Mouse (Mus musculus): ENCODE results near the gene Recql5. TPM values are rescaled to one million over a fixed set of nuclear protein-coding genes. Genes with fewer than 3 reads are reported as not detected.

The Recql5 gene
- total and polyA plus RNA-seq, 3 experiments, result 6.8 to 10.2 (median 7.4) TPM

DNA sequence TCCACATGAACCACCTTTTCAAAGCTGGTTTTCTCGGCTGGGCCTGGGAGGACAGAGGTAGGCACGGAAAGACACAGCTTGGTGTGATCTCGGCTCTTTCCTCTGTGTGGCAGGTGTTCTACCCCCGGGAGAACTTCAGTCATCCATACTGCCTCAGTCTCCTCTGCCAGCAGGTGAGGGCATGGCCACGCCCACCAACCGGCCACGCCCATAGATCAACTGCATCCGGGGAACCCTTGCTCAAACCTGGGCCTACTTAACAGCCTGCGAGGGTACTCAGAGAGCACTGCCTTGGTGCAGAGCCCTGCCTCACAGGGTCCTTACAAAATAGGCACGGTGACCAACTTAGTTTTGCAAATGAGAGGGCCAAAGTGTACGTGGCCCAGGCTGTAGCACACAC lies 48.0 kb downstream of the Recql5 start:
- H3K4me1 ChIP-seq (ENCODE audit: control insufficient read depth, insufficient read depth, low read length), result no peaks in the 10 kb centered on the region
- no peaks in the 10 kb centered on the region for H3K36me3 ChIP-seq (ENCODE audit: control insufficient read depth, insufficient read depth, low read length)
- H3K27me3 ChIP-seq (ENCODE audit: control insufficient read depth, insufficient read depth, low read length), result no peaks in the 10 kb centered on the region
- H3K79me2 ChIP-seq (replicated peaks; ENCODE audit: control insufficient read depth, insufficient read depth, low read length), result no peaks in the 10 kb centered on the region
- WGBS, result 71% methylated on average over 11 of the region's 11 CpGs
- H3K27ac ChIP-seq, result no peak overlapping the region
- H3K9ac ChIP-seq (ENCODE audit: low read depth, low read length), result no peak overlapping the region
- no peak for TF ChIP-seq EP300 (IDR thresholded peaks at IDR 0.05; ENCODE audit: insufficient read depth, low read depth, low read length)
- no peak for TF ChIP-seq CTCF (IDR thresholded peaks at IDR 0.05)
- no peak for TF ChIP-seq POLR2A (IDR thresholded peaks at IDR 0.05; ENCODE audit: insufficient read depth, low read depth, low read length)
- intact Hi-C loops (cut with DNase I), result no loop called here
- H3K4me3 ChIP-seq, result no peak overlapping the region
- DNase-seq, result no peak

DNA sequence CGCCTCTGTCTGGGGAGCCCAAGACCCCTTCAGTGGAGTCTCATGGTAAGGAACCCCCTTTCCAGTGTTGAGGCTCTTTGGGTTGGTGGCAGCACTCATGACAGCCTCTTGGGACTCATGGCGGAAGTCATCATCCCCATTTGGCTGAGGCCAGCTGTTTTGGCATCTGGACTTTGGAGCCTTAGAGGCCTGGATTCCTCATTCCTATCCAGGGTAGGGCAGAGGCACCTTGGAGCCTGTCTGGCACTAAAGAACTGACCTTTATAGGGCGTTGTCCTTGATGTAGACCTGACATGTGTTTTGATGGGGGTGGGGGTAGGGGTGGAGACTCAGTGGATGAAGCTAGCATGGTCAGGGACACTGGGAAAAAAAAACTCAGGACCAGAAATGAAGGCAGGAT lies 48.9 kb downstream of the Recql5 start:
- Histone ChIP-seq H3K79me2 (replicated peaks; ENCODE audit: control insufficient read depth, insufficient read depth, low read length) (no peaks in the 10 kb centered on the region), H3K27ac (no peak overlapping the region), H3K4me1 (ENCODE audit: control insufficient read depth, insufficient read depth, low read length) (no peaks in the 10 kb centered on the region), H3K4me3 (no peak overlapping the region), H3K9ac (ENCODE audit: low read depth, low read length) (no peak overlapping the region), H3K36me3 (ENCODE audit: control insufficient read depth, insufficient read depth, low read length) (no peaks in the 10 kb centered on the region), H3K27me3 (ENCODE audit: control insufficient read depth, insufficient read depth, low read length) (no peaks in the 10 kb centered on the region)
- TF ChIP-seq CTCF (IDR thresholded peaks at IDR 0.05) (no peak), EP300 (IDR thresholded peaks at IDR 0.05; ENCODE audit: insufficient read depth, low read depth, low read length) (no peak), POLR2A (IDR thresholded peaks at IDR 0.05; ENCODE audit: insufficient read depth, low read depth, low read length) (no peak)
- DNase-seq, result no peak
- intact Hi-C loops (cut with DNase I), result no loop called here
- WGBS, result 87% methylated on average over 3 of the region's 3 CpGs

DNA sequence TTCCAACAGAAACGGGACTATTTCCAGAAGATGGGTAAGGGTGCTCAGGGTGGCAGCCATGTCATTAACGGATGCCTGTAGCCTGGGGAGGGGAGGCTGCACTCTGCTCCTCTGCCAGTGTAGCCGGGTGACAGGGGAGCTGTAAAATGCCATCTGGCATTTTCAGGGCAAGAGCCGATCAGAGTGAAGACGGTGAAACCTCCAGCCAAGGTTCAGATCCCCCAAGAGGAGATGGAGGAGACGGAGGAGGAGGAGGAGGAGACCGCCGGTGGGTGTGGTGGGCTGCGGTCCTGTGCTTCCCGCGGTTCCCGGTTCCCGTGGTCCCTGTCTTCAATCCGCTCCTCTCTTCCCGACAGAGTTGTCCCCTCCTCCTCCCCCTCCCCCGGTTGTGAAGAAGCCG lies 50.0 kb downstream of the Recql5 start:
- no peak overlapping the region for H3K4me3 ChIP-seq
- no peaks in the 10 kb centered on the region for H3K27me3 ChIP-seq (ENCODE audit: control insufficient read depth, insufficient read depth, low read length)
- 24% methylated on average over 17 of the region's 17 CpGs for WGBS
- no peak overlapping the region for H3K9ac ChIP-seq (ENCODE audit: low read depth, low read length)
- intact Hi-C loops (cut with DNase I), result no loop called here
- no peaks in the 10 kb centered on the region for H3K36me3 ChIP-seq (ENCODE audit: control insufficient read depth, insufficient read depth, low read length)
- DNase-seq, result no peak
- no peak overlapping the region for H3K27ac ChIP-seq
- no peaks in the 10 kb centered on the region for H3K79me2 ChIP-seq (replicated peaks; ENCODE audit: control insufficient read depth, insufficient read depth, low read length)
- no peaks in the 10 kb centered on the region for H3K4me1 ChIP-seq (ENCODE audit: control insufficient read depth, insufficient read depth, low read length)
- TF ChIP-seq CTCF (IDR thresholded peaks at IDR 0.05) (no peak), EP300 (IDR thresholded peaks at IDR 0.05; ENCODE audit: insufficient read depth, low read depth, low read length) (no peak), POLR2A (IDR thresholded peaks at IDR 0.05; ENCODE audit: insufficient read depth, low read depth, low read length) (no peak)

DNA sequence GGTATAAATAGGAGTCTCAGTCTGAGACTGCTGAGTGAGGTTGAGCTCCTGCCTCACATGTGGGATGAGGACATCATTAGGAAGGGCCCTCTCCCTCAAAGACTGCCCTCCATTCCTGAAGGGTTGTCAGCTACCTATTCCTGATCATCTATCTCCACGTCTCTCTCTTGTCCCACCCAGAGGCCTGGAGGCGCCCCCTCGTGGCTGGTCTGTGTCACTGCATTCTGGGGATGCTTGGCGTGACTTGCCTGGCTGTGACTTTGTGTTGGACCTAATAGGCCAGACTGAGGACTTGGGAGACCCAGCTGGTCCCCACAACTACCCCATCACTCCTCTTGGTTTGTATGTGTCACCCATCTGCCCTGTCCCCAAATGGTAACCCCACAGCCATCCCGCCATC lies 52.3 kb downstream of the Recql5 start:
- H3K4me3 ChIP-seq, result no peak overlapping the region
- H3K36me3 ChIP-seq (ENCODE audit: control insufficient read depth, insufficient read depth, low read length), result no peaks in the 10 kb centered on the region
- DNase-seq, result peak in 1 of 2 experiments; percentile 44
- H3K4me1 ChIP-seq (ENCODE audit: control insufficient read depth, insufficient read depth, low read length), result no peaks in the 10 kb centered on the region
- no peak overlapping the region for H3K27ac ChIP-seq
- TF ChIP-seq CTCF (IDR thresholded peaks at IDR 0.05) (peak; percentile 81), POLR2A (IDR thresholded peaks at IDR 0.05; ENCODE audit: insufficient read depth, low read depth, low read length) (no peak), EP300 (IDR thresholded peaks at IDR 0.05; ENCODE audit: insufficient read depth, low read depth, low read length) (no peak)
- H3K79me2 ChIP-seq (replicated peaks; ENCODE audit: control insufficient read depth, insufficient read depth, low read length), result no peaks in the 10 kb centered on the region
- WGBS, result 31% methylated on average over 5 of the region's 5 CpGs
- intact Hi-C loops (cut with DNase I), result no loop called here
- H3K9ac ChIP-seq (ENCODE audit: low read depth, low read length), result no peak overlapping the region
- H3K27me3 ChIP-seq (ENCODE audit: control insufficient read depth, insufficient read depth, low read length), result no peaks in the 10 kb centered on the region

DNA sequence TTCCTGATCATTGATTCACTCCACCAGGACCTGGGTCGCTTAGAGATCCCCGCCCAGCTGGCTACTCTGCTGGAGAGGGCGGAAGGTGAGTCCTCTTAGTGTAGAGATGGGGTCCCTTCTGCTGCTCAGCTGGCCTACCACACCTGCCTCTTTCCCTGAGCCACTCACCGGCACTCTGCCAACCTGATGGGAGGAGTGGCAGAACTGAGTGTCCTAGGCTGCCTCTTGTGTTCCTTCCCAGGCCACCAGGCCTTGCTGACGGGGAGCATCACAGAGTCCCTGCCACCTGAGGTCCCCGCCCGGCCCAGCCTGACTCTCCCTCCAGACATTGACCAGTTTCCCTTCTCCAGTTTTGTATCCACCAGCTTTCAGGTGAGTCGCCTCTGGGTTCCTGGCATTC lies 55.2 kb downstream of the Recql5 start:
- H3K9ac ChIP-seq (ENCODE audit: low read depth, low read length), result no peak overlapping the region
- no peak overlapping the region for H3K4me3 ChIP-seq
- H3K4me1 ChIP-seq (ENCODE audit: control insufficient read depth, insufficient read depth, low read length), result no peaks in the 10 kb centered on the region
- 86% methylated on average over 8 of the region's 8 CpGs for WGBS
- no peaks in the 10 kb centered on the region for H3K79me2 ChIP-seq (replicated peaks; ENCODE audit: control insufficient read depth, insufficient read depth, low read length)
- no peaks in the 10 kb centered on the region for H3K36me3 ChIP-seq (ENCODE audit: control insufficient read depth, insufficient read depth, low read length)
- TF ChIP-seq EP300 (IDR thresholded peaks at IDR 0.05; ENCODE audit: insufficient read depth, low read depth, low read length) (no peak), CTCF (IDR thresholded peaks at IDR 0.05) (no peak), POLR2A (IDR thresholded peaks at IDR 0.05; ENCODE audit: insufficient read depth, low read depth, low read length) (no peak)
- DNase-seq, result no peak
- no peak overlapping the region for H3K27ac ChIP-seq
- intact Hi-C loops (cut with DNase I), result no loop called here
- no peaks in the 10 kb centered on the region for H3K27me3 ChIP-seq (ENCODE audit: control insufficient read depth, insufficient read depth, low read length)

DNA sequence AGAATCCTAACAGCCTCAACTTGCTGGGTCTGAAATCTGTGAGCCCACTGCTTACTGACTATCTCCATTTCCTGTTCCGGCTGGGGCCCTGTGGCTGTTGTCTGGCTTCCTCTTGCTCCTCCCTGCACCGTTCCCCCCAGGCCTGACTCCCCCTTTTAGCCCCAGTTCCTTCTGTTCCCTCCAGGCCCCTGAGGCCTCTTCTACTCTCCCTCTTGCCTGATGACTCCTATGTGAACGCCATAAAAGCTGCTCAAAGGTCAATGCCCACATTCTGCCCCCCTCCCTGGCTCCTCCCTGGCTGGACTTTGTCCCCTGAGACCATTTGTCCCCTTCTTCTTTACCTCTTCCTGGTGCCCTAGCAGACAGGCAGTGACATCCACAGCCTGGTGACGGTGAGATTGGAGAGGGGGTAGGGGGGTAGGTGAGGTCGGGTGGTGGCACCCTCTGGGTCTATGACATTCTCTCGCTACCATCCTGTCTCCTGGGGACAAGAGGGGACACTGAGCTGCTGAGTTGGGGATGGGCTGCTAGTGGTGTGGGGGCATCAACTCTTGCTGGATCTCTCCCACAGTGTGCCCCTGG lies 56.0 kb downstream of the Recql5 start:
- Histone ChIP-seq H3K27ac (no peak overlapping the region), H3K4me1 (ENCODE audit: control insufficient read depth, insufficient read depth, low read length) (no peaks in the 10 kb centered on the region), H3K36me3 (ENCODE audit: control insufficient read depth, insufficient read depth, low read length) (no peaks in the 10 kb centered on the region), H3K9ac (ENCODE audit: low read depth, low read length) (no peak overlapping the region), H3K4me3 (no peak overlapping the region), H3K79me2 (replicated peaks; ENCODE audit: control insufficient read depth, insufficient read depth, low read length) (no peaks in the 10 kb centered on the region), H3K27me3 (ENCODE audit: control insufficient read depth, insufficient read depth, low read length) (no peaks in the 10 kb centered on the region)
- DNase-seq, result no peak
- TF ChIP-seq CTCF (IDR thresholded peaks at IDR 0.05) (no peak), EP300 (IDR thresholded peaks at IDR 0.05; ENCODE audit: insufficient read depth, low read depth, low read length) (no peak), POLR2A (IDR thresholded peaks at IDR 0.05; ENCODE audit: insufficient read depth, low read depth, low read length) (no peak)
- intact Hi-C loops (cut with DNase I), result no loop called here
- WGBS, result 47% methylated on average over 6 of the region's 6 CpGs

Data from heart, adult 2 months (tissue).